Mouse (Mus musculus): ENCODE results near the gene Rcc1. TPM values are rescaled to one million over a fixed set of nuclear protein-coding genes. Genes with fewer than 3 reads are reported as not detected.

Rcc1 gene
- polyA plus RNA-seq, 1 experiment from 2014 or later, result 31.4 TPM

DNA sequence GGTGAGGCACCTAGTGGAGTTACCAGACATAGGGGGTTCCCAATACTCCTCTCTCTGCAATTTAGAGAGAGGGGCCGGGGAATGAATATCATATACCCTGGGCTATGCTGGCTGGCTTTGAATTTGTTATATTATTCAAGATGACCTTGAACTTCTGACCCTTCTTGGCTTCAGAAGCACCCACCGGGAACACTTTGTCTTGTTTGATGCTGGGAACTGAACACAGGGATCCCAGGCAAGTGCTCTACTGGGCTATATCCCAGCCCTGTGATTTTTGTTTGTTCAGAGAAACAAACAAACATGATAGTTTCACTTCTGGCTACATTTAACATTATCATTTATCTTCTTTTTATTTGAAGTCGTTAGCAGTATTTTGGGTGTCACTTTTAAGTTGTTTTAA lies 2.0 kb upstream of the Rcc1 start:
- DNase-seq (ENCODE audit: low read depth, low spot score), result no peak
- in situ Hi-C loops (cut with MboI; ENCODE audit: low pct_unique_long_range_greater_than_20kb), result no loop called here
- no peak for ATAC-seq
- no peaks in the 10 kb centered on the region for H3K27me3 ChIP-seq
- TF ChIP-seq CTCF (IDR thresholded peaks at IDR 0.05), result no peak
- POLR2A ChIA-PET, result no interaction called here
- CTCF ChIA-PET, result no interaction called here

DNA sequence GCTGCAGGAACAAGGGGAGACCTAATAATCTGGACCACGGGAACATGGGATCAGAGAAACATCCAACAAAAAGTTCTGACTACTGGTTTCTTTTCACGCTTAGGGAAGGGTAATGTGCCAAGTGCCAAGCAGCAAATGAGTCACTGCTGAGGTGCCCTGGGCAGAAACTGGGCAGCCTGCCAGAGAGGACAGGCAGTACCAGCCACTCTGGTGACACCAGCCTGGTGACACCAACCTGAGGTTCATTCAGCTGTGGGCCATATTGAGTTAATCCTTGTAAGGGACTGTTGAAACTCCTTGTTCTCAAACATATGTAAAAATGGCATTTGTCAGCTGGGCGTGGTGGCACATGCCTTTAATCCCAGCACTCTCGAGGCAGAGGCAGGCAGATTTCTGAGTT lies 1.2 kb upstream of the Rcc1 start:
- in situ Hi-C loops (cut with MboI; ENCODE audit: low pct_unique_long_range_greater_than_20kb), result loop anchor here (5.0 kb wide), 1 partner anchor 158 kb away; the partner anchor contains the start of gene Sesn2
- CTCF ChIA-PET, result no interaction called here
- ATAC-seq (no peak), DNase-seq (ENCODE audit: low read depth, low spot score) (no peak)
- POLR2A ChIA-PET, result no interaction called here
- TF ChIP-seq CTCF (IDR thresholded peaks at IDR 0.05), result no peak
- H3K27me3 ChIP-seq, result no peaks in the 10 kb centered on the region

DNA sequence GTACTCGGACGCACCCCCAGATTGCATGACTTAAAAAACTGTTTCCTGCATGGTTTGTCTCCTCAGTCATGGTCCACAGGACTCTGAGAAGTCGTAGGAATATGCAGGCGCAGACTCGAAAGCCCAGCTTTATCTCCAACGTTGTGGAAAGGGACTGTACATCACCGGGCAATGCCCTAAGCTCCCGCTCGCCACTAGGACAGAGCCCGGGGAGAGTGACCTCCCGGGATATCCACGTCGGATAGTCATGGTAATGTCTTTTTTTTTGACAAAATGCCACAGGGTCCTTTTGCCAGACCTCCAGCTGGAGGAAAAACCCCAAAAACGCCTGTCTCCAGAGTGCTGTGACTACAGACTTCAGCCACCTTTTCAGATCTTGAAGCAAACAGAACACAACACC lies 666 bp downstream of the Rcc1 start:
- in situ Hi-C loops (cut with MboI; ENCODE audit: low pct_unique_long_range_greater_than_20kb), result loop anchor here (5.0 kb wide), 1 partner anchor 160 kb away; the partner anchor contains the start of gene Sesn2
- ChIA-PET CTCF (interaction anchor here (1.0 kb wide), 1 partner anchor 9 kb away, joined by 3 read pairs; no protein-coding TSS in a partner anchor), POLR2A (interaction anchor here (0.9 kb wide), 1 partner anchor 10 kb away, joined by 3 read pairs; no protein-coding TSS in a partner anchor)
- ATAC-seq (no peak), DNase-seq (ENCODE audit: low read depth, low spot score) (no peak)
- TF ChIP-seq CTCF (IDR thresholded peaks at IDR 0.05), result no peak
- H3K27me3 ChIP-seq, result no peaks in the 10 kb centered on the region

DNA sequence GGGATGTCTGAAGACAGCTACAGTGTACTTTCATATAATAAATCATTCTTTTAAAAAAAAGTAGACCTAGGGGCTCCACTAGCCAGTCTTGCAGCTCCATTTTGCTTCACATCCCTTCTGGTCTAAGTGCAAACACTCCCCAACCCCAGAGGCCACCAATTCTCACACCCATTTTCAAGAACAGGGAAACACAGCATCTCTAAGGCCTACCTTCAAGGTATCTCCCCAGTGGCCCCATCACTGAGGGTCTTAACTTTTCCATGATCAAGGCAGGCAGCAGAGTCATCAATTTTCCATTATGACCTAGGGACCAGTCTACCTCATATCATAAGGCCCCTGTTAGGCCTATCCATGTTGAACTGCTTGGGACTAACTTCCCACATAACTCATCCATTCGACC lies 2.0 kb downstream of the Rcc1 start:
- CTCF ChIA-PET, result interaction anchor here (1.6 kb wide), 2 partner anchors 17 to 60 kb away, joined by 3 to 4 read pairs; no protein-coding TSS in a partner anchor
- POLR2A ChIA-PET, result interaction anchor here (0.7 kb wide), 1 partner anchor 38 kb away, joined by 3 read pairs; no protein-coding TSS in a partner anchor
- no peak for TF ChIP-seq CTCF (IDR thresholded peaks at IDR 0.05)
- DNase-seq (ENCODE audit: low read depth, low spot score) (no peak), ATAC-seq (no peak)
- in situ Hi-C loops (cut with MboI; ENCODE audit: low pct_unique_long_range_greater_than_20kb), result loop anchor here (5.0 kb wide), 1 partner anchor 161 kb away; the partner anchor contains the start of gene Sesn2
- H3K27me3 ChIP-seq, result no peaks in the 10 kb centered on the region

DNA sequence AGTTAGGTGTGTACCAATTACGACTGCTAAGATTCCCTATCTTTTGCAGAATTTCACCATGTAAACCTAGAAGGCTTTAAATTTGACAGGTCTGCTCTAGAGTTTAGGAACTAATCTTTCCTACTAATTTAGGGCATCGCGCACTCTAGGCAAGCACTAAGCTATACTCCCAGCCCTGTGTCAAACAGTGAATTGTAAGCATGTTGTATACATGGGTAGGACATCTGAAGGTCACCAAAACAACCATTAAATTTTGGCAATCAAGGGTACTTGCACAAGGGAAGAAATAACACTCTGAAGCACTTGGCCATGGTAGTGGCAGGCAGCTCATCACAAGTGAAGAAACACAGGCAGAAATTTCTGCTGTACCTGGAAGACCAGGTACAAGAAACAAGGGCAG lies 2.6 kb downstream of the Rcc1 start:
- CTCF ChIA-PET, result interaction anchor here (1.2 to 1.6 kb wide), 3 partner anchors 17 to 61 kb away, joined by 3 to 4 read pairs (median 3); no protein-coding TSS in a partner anchor
- TF ChIP-seq CTCF (IDR thresholded peaks at IDR 0.05), result no peak
- in situ Hi-C loops (cut with MboI; ENCODE audit: low pct_unique_long_range_greater_than_20kb), result loop anchor here (5.0 kb wide), 1 partner anchor 161 kb away; the partner anchor contains the start of gene Sesn2
- DNase-seq (ENCODE audit: low read depth, low spot score) (no peak), ATAC-seq (no peak)
- H3K27me3 ChIP-seq, result no peaks in the 10 kb centered on the region
- POLR2A ChIA-PET, result interaction anchor here (0.7 kb wide), 1 partner anchor 37 kb away, joined by 3 read pairs; no protein-coding TSS in a partner anchor

DNA sequence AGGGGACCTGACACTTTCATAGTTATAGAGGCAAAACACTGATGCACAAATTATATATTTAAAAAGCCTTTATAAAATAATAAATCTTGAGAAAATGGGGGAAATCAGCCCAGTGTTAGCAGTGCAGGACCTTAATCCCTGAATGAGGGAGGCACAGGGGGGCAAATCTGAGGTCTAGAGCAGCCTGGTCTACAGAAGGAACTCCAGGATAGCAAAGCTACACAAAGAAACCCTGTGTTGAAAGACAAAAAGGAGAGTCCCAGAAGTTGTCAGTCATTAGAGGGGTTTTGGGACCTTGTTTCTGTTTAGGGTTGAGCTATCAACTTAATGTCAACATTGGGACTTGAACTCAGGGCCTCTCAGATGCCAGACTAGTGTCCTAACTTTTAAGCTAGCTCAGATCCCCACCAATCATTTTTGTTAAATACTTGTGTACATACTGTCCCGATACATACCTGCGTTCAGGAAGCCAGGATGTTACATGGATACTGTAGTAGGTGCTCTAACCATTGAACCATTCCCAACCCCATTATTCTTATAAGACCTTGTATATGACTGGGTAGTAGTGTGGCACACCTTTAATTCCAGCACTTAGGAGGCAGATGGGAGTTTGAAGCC lies 3.2 kb downstream of the Rcc1 start:
- ATAC-seq (no peak), DNase-seq (ENCODE audit: low read depth, low spot score) (no peak)
- TF ChIP-seq CTCF (IDR thresholded peaks at IDR 0.05), result no peak
- in situ Hi-C loops (cut with MboI; ENCODE audit: low pct_unique_long_range_greater_than_20kb), result loop anchor here (5.0 kb wide), 1 partner anchor 162 kb away; the partner anchor contains the start of gene Sesn2
- no peaks in the 10 kb centered on the region for H3K27me3 ChIP-seq
- POLR2A ChIA-PET, result interaction anchor here (0.6 to 1.0 kb wide), 2 partner anchors 11 to 88 kb away, joined by 3 read pairs; no protein-coding TSS in a partner anchor
- CTCF ChIA-PET, result interaction anchor here (1.2 to 1.6 kb wide), 3 partner anchors 18 to 62 kb away, joined by 3 to 4 read pairs (median 3); no protein-coding TSS in a partner anchor

DNA sequence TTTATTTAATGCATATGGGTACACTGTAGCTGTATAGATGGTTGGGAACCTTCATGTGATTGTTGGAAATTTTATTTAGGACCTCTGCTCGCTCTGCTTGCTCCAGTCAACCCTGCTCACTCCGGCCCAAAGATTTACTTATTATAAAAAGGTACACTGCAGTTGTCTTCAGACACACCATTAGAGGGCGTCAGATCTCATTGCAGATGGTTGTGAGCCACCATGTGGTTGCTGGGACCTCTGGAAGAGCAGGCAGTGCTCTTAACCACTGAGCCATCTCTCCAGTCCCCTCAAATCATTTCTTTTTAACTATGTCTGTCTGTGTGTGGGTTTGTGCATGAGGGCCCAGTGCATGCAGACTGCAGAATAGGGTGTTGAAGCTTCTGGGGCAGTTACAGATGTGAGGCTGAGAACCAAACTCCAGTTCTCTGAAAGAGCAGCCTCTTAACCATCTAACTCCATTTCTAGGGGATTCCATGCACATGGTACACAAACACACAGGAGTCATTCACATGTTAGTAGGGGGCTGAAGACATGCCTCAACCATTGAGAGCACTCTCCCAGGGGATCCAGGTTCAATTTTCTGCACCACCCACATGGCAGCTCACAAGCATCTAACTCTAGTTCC lies 3.8 kb downstream of the Rcc1 start:
- CTCF ChIA-PET, result interaction anchor here (1.2 to 1.6 kb wide), 2 partner anchors 18 to 39 kb away, joined by 3 read pairs; no protein-coding TSS in a partner anchor
- no peak for DNase-seq (ENCODE audit: low read depth, low spot score)
- ATAC-seq, result no peak
- no peaks in the 10 kb centered on the region for H3K27me3 ChIP-seq
- in situ Hi-C loops (cut with MboI; ENCODE audit: low pct_unique_long_range_greater_than_20kb), result loop anchor here (5.0 to 10.0 kb wide), 2 partner anchors 163 to 165 kb away; partner anchors contain the start of gene Sesn2
- POLR2A ChIA-PET, result interaction anchor here (1.0 kb wide), 1 partner anchor 11 kb away, joined by 3 read pairs; no protein-coding TSS in a partner anchor
- peak; percentile 15 for TF ChIP-seq CTCF (IDR thresholded peaks at IDR 0.05)

DNA sequence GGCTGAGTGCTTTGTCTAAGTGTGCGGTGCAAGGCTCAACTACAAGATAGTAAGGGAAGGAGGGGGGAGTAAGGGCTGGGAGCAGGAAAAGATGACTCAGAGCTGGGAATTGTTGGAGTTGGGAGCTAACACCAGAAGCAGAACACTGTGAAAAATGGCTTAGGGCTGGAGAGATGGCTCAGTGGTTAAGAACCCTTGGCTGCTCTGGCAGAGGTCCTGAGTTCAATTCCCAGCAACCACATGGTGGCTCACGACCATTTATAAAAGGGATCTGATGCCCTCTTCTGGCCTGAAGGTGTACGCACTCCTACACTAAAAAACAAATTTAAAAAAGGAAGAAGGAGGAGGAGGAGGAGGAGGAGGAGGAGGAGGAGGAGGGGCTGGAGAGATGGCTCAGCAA lies 6.7 kb downstream of the Rcc1 start:
- no peak for ATAC-seq
- ChIA-PET POLR2A (no interaction called here), CTCF (interaction anchor here (1.4 to 1.6 kb wide), 2 partner anchors 65 to 168 kb away, joined by 4 to 6 read pairs; no protein-coding TSS in a partner anchor)
- no peak for TF ChIP-seq CTCF (IDR thresholded peaks at IDR 0.05)
- in situ Hi-C loops (cut with MboI; ENCODE audit: low pct_unique_long_range_greater_than_20kb), result loop anchor here (10.0 kb wide), 1 partner anchor 162 kb away; no protein-coding TSS in a partner anchor
- no peaks in the 10 kb centered on the region for H3K27me3 ChIP-seq
- no peak for DNase-seq (ENCODE audit: low read depth, low spot score)

DNA sequence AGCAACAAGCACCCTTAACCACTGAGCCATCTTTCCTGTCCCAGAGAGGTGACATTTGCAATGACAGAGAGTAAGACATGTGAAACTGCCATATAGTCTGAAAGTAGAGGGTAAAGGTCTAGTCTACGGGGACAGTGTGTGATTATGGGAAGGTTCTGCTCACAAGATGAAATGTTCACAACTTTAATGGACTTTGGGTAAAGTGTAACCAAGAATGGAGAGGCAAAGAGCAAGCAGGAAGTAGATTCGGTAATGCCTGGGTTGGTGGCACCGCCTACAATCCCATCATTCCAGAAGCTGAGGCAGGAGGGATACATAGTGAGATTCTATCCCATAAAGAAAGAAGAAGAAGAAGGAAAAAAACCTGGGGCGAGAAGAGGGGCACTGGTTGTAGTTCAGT lies 7.1 kb downstream of the Rcc1 start:
- H3K27me3 ChIP-seq, result no peaks in the 10 kb centered on the region
- no peak for TF ChIP-seq CTCF (IDR thresholded peaks at IDR 0.05)
- in situ Hi-C loops (cut with MboI; ENCODE audit: low pct_unique_long_range_greater_than_20kb), result loop anchor here (10.0 kb wide), 1 partner anchor 161 kb away; no protein-coding TSS in a partner anchor
- ATAC-seq (no peak), DNase-seq (ENCODE audit: low read depth, low spot score) (no peak)
- POLR2A ChIA-PET, result no interaction called here
- CTCF ChIA-PET, result interaction anchor here (1.4 to 1.6 kb wide), 2 partner anchors 66 to 169 kb away, joined by 4 to 6 read pairs; no protein-coding TSS in a partner anchor

DNA sequence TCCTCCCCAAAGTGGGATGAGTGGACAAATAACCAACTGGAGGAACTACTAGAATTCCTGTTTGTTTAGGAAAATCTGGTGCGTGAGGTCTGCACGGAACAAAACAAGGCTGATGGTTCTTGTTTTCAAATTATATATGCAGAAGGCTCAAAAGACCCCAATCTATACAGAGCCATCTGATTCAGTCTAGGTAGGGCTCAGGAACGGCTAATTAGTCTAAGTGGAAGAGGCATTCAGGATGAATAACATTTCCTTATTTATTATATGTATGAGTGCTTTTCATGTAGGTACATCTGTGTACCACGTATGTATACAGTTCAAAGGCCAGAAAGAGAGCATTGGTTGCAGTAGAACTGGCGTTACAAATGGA lies 7.6 kb downstream of the Rcc1 start:
- ChIA-PET CTCF (interaction anchor here (1.0 to 1.6 kb wide), 2 partner anchors 55 to 66 kb away, joined by 3 to 6 read pairs; no protein-coding TSS in a partner anchor), POLR2A (interaction anchor here (1.3 to 1.4 kb wide), 2 partner anchors 13 to 168 kb away, joined by 3 read pairs; no protein-coding TSS in a partner anchor)
- no peaks in the 10 kb centered on the region for H3K27me3 ChIP-seq
- in situ Hi-C loops (cut with MboI; ENCODE audit: low pct_unique_long_range_greater_than_20kb), result loop anchor here (10.0 kb wide), 1 partner anchor 161 kb away; no protein-coding TSS in a partner anchor
- ATAC-seq (no peak), DNase-seq (ENCODE audit: low read depth, low spot score) (no peak)
- TF ChIP-seq CTCF (IDR thresholded peaks at IDR 0.05), result no peak

All from Patski (cell line).